Mouse (Mus musculus) forebrain, embryonic 13.5 days (tissue): Measurements from ENCODE around the gene Cd109. TPM values are rescaled to one million over a fixed set of nuclear protein-coding genes. Genes with fewer than 3 reads are reported as not detected.

Experiments used
- ATAC-seq: fragments of 200-750 bp; cut with Nextera tagmentation; 2 replicates; pipeline ENCODE4 v1.8.0; 2017
- H3K27ac ChIP-seq: fragments of 300-500 bp; sonication (generic); 2 replicates; pipeline ENCODE4 v1.5.1; 2015; ENCODE audit warnings: inconsistent platforms, mild to moderate bottlenecking, moderate library complexity
- H3K27me3 ChIP-seq: fragments of 300-500 bp; sonication (generic); 2 replicates; pipeline ENCODE4 v1.6.1; 2015; ENCODE audit warnings: mild to moderate bottlenecking, inconsistent platforms
- H3K36me3 ChIP-seq: fragments of 300-500 bp; sonication (generic); 2 replicates; pipeline ENCODE4 v1.6.1; 2015; ENCODE audit warnings: mild to moderate bottlenecking, inconsistent platforms; ENCODE audit not compliant: poor library complexity, severe bottlenecking
- H3K4me1 ChIP-seq: fragments of 300-500 bp; sonication (generic); 2 replicates; pipeline ENCODE4 v1.6.1; 2015; ENCODE audit warnings: inconsistent platforms
- H3K4me2 ChIP-seq: fragments of 300-500 bp; sonication (generic); 2 replicates; pipeline ENCODE4 v1.6.1; 2015; ENCODE audit warnings: inconsistent platforms, mild to moderate bottlenecking, moderate library complexity
- H3K4me3 ChIP-seq: fragments of 300-500 bp; sonication (generic); 2 replicates; pipeline ENCODE4 v1.5.1; 2015; ENCODE audit warnings: mild to moderate bottlenecking, inconsistent platforms
- H3K9ac ChIP-seq: fragments of 300-500 bp; sonication (generic); 2 replicates; pipeline ENCODE4 v1.6.1; 2015; ENCODE audit warnings: mild to moderate bottlenecking, inconsistent platforms
- H3K9me3 ChIP-seq: fragments of 300-500 bp; sonication (generic); replicated peaks from 2 replicates; pipeline ENCODE4 v1.6.1; 2016; ENCODE audit warnings: inconsistent platforms
- WGBS: fragments of 180-500 bp; shearing (Covaris S2); methylation state at CpG from one replicate; pipeline ENCODE4 v1.1.7; 2015; 5-methylcytosine and 5-hydroxymethylcytosine counted together
- polyA plus RNA-seq: library from polyadenylated mRNA; unstranded; fragments of >200 nt; fragmentation: Nextera tagmentation; extraction: Ambion mirVana; gene quantifications from 2 replicates; pipeline ENCODE4 v1.2.1, GENCODE M21; 2015

Cd109 gene
- 1.6 and 2.1 TPM in 2 replicates for polyA plus RNA-seq

DNA sequence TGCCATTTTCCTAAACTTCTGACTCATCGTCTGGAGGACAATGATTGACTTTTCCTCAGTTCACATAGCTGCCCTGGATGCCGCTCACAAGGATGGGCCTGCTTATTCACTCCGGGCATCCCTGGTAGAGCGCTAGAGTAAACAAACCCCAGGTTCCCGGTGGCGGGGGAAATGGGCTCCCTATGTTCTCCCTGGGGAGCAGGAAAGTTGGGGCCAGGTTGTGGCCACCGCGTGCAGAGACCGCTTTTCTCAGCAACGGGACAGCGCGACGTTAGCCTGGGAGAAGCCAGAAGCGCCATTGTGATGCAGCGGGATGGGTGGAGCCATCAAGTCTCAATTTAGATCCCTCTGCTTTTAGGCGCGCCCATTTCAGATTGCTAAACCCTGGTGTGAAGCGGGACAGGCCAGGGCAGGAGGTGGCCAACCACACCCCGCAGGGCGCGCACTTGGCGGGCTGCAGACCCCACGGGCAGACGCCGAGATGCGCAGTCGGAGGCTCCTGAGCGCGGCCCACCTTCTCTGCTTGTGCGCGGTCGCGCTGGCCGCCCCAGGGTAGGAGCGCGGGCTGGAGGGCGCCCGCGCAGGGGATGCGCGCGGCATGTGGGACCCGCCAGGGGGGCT, at the start of gene Cd109:
Gene Cd109, plus strand, starts transcription at position 146 of the 621 bp plus-strand sequence.
- Histone ChIP-seq H3K36me3 (no peaks in the 10 kb centered on the region), H3K4me2 (peak within 1 kb of the TSS; percentile 82), H3K9me3 (no peaks in the 10 kb centered on the region), H3K4me1 (peaks cover 15% of the 10 kb centered on the region), H3K4me3 (peak within 1 kb of the TSS; percentile 57), H3K9ac (peak within 1 kb of the TSS; percentile 66), H3K27ac (no peak within 1 kb of the TSS), H3K27me3 (peaks cover 15% of the 10 kb centered on the region)
- 0% methylated on average over 43 of the region's 43 CpGs for WGBS
- ATAC-seq: peak; percentile 79

DNA sequence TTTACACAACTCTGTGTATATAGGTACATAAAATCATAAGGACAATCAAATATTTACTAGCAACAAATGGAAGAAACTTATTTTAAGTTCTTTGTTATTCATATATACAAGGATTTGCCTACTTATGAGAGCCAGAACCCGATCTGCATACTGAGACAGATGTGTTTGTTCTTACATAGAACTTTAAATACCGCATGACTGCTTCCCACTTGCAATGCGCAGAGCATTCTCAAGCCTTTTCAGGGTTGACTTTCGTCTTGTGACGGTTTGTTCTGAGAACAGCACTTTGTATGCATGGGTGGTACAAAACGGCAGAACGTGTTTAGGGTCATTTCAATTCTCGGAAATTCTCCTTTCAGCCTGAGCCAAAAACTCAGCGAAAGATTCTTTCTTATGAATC, 45.4 kb upstream of the Cd109 start:
- H3K4me2 ChIP-seq: no peak overlapping the region
- 84% methylated on average over 9 of the region's 9 CpGs for WGBS

DNA sequence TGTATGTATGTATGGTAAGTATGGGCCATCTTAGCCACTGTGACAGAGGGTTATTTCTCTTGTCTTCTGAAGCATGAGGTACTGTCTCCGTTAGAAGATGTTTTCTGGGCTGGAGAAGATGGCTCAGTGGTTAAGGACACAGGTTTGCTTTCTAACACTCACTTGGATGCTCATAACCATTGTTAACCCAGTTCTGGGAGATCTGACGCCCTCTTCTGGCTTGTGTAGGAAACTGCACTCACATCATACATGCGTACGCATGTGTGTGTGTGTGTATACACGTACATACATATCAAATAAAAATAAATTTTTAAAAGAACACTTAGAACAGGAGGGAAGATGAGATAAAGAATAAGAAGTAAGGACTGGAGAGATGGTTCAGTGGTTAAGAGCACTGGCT, 38.9 kb upstream of the Cd109 start:
- ATAC-seq: no peak
- H3K4me1 ChIP-seq: peaks cover 3% of the 10 kb centered on the region; the same call in 1 of the 2 replicates
- peaks cover 34% of the 10 kb centered on the region for H3K36me3 ChIP-seq
- no peak overlapping the region for H3K27ac ChIP-seq
- 89% methylated on average over 5 of the region's 5 CpGs for WGBS
- H3K9ac ChIP-seq: no peak overlapping the region
- H3K4me2 ChIP-seq: no peak overlapping the region
- no peak overlapping the region for H3K4me3 ChIP-seq
- no peaks in the 10 kb centered on the region for H3K9me3 ChIP-seq
- no peaks in the 10 kb centered on the region for H3K27me3 ChIP-seq

More for the DNA sequence above, 45.4 kb upstream of the Cd109 start:
- no peak overlapping the region for H3K4me3 ChIP-seq
- H3K9me3 ChIP-seq: no peaks in the 10 kb centered on the region
- no peaks in the 10 kb centered on the region for H3K4me1 ChIP-seq
- H3K27me3 ChIP-seq: no peaks in the 10 kb centered on the region
- no peak for ATAC-seq
- H3K36me3 ChIP-seq: peaks cover 23% of the 10 kb centered on the region
- H3K9ac ChIP-seq: no peak overlapping the region
- H3K27ac ChIP-seq: no peak overlapping the region

DNA sequence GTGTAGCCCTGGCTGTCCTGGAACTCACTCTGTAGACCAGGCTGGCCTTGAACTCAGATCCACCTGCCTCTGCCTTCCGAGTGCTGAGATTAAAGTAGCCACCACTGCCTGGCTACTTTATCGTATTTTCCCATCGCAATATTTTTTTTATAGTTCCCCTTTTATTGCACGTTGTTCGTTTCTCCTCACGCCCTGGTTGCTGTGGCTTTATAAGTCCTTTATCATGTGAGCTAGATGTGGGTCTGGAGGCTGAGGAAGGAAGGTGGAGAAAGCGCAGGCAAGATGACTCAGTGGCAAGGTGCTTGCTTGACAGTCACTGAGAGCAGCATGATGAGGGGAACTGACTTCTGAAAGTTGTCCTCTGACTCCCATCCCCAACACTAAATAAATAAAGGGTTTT, 36.5 kb upstream of the Cd109 start:
- no peak overlapping the region for H3K27ac ChIP-seq
- H3K27me3 ChIP-seq: no peaks in the 10 kb centered on the region
- no peak for ATAC-seq
- H3K4me1 ChIP-seq: peaks cover 3% of the 10 kb centered on the region; the same call in 1 of the 2 replicates
- no peak overlapping the region for H3K4me3 ChIP-seq
- H3K36me3 ChIP-seq: peaks cover 38% of the 10 kb centered on the region
- H3K9ac ChIP-seq: no peak overlapping the region
- 94% methylated on average over 7 of the region's 7 CpGs for WGBS
- H3K4me2 ChIP-seq: no peak overlapping the region
- H3K9me3 ChIP-seq: no peaks in the 10 kb centered on the region; the same call in 1 of the 2 replicates

DNA sequence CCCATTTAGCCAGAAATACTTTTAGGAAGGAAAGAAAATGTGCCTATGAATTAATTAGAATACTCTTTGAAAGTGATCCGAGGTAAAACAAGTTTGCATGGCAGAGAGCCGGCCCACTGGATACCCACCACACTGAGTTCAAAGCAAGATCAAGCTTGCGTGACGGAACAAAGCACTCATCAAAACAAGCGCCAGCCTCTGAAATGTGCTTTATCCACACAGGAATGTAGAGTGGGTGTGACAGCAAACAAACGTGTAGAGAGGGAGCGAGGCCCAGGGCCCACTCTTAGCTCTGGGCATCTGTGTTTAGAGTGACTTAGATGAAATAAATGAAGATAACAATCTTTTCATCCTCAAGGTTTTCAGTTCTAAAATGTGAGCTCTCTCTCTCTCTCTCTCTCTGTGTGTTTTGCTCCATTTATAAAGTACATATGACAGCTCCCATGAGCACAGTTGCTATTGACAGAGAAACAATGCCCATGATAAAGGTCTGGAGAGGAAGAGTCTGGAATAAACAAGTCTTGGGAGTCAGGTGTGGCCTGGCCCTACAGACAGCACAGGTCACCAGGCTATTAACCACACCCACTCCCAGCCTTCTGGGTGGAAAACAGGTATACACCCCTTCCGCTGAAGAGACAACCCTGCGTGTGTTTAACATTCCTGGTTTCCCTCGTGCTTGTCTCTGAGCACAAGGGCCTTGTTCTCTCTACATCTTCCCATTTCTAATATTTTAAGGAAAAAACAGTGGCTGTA, 35.5 kb upstream of the Cd109 start:
- no peak for ATAC-seq
- Histone ChIP-seq H3K27ac (no peak overlapping the region), H3K4me2 (no peak overlapping the region), H3K4me1 (peaks cover 3% of the 10 kb centered on the region; the same call in 1 of the 2 replicates), H3K27me3 (no peaks in the 10 kb centered on the region), H3K9ac (no peak overlapping the region), H3K9me3 (no peaks in the 10 kb centered on the region; the same call in 1 of the 2 replicates), H3K4me3 (no peak overlapping the region), H3K36me3 (peaks cover 42% of the 10 kb centered on the region)
- WGBS: 43% methylated on average over 10 of the region's 10 CpGs

DNA sequence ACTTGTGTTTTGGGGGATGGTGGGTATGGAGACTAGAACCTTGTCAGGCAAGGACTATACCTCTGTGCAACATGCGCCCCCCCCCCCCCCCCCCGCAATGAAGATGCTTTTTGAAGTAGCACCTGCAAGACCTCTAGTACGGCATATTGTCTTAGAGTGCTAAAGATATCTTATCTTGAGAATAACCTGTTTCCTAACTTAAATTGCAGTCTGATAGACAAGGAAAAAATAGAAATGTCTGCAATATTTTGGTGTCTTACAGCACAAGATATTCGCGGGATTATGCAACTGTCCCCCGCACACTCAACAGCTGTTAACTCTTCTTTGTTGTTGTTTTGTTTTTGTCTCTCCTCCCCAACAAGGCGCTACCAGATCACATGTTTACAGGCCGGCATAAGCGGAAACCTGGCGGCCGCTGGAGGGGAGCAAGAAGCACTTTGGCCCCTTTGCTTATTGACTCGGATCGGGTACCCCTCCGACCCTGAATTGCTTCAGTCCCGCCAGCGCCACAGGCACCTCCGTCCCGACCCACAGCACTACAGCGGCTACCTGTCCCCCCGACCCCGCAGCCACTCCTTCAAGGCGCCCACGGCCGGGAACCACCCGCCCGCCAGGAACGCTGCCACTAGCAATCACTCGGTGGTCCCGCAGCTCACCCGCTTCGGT, 28.0 kb upstream of the Cd109 start:
- peaks cover 7% of the 10 kb centered on the region for H3K4me1 ChIP-seq
- H3K9me3 ChIP-seq: no peaks in the 10 kb centered on the region
- peak overlapping the region; percentile 66 for H3K4me3 ChIP-seq
- H3K27me3 ChIP-seq: no peaks in the 10 kb centered on the region
- WGBS: 2% methylated on average over 31 of the region's 31 CpGs
- ATAC-seq: no peak; the same call in none of the 2 replicates
- peak overlapping the region; percentile 57; the same call in 1 of the 2 replicates for H3K27ac ChIP-seq
- peak overlapping the region; percentile 73 for H3K9ac ChIP-seq
- H3K4me2 ChIP-seq: peak overlapping the region; percentile 65
- peaks cover 23% of the 10 kb centered on the region; the same call in 1 of the 2 replicates for H3K36me3 ChIP-seq

DNA sequence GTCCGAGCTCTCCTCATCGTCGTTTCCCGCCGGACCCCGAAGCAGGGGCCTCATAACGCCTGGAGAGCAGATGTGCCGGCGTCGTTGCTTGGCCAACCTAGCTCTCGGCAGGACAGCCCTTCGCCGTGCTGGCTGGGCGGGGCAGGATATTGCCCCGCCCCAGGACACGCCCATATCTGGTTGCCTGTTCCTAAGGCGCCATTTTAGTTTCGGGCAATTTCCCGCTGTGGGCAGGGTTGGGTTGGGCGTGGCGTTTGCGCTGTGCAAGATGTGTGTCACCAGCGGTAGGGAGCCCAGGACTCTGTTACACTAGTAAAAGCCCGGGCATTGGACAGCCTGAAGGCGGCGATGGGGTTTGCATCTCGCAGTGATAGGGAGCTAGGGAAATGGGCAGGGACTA, 27.4 kb upstream of the Cd109 start, which contains the start of gene Slc17a5:
Gene Slc17a5, minus strand, starts transcription at position 128 of the 400 bp plus-strand sequence.
- ATAC-seq: peak; percentile 98
- Histone ChIP-seq H3K4me1 (peaks cover 7% of the 10 kb centered on the region), H3K4me2 (peak within 1 kb of the TSS; percentile 65), H3K9me3 (no peaks in the 10 kb centered on the region), H3K36me3 (peaks cover 23% of the 10 kb centered on the region; the same call in 1 of the 2 replicates), H3K4me3 (peak within 1 kb of the TSS; percentile 66), H3K27me3 (no peaks in the 10 kb centered on the region), H3K27ac (peak within 1 kb of the TSS; percentile 57), H3K9ac (peak within 1 kb of the TSS; percentile 73)
- WGBS: under 1% methylated on average over 27 of the region's 27 CpGs

DNA sequence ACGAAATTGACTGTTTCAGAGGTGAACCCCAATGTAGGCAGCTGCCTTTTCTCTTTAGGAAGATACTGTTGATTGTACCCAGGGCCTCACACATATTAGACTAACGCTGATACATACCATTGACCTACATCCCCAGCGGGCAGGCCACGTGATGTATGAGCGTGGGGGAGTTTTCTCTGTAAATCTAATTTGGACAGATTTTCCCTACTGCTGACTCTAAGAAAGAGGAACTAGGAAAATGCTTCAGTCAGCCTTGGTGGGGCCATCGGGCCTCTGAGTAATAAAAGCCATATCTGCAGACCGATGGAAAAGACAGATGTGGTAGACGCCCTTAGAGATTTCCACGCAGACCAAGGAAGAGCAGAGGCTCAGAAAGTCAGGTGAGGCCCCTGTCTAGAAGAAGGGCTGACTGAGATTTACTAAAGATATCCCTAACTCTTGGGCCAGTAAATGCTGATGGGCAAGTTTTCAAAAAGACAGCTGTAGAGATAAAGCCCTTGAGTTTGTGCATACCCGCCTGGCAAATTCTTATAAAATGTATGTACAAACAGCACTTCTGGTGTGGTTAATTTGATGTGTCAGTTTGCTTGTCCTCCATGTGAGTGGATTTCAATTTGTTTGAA, 26.8 kb upstream of the Cd109 start:
- peak overlapping the region; percentile 73; the same call in 1 of the 2 replicates for H3K9ac ChIP-seq

DNA sequence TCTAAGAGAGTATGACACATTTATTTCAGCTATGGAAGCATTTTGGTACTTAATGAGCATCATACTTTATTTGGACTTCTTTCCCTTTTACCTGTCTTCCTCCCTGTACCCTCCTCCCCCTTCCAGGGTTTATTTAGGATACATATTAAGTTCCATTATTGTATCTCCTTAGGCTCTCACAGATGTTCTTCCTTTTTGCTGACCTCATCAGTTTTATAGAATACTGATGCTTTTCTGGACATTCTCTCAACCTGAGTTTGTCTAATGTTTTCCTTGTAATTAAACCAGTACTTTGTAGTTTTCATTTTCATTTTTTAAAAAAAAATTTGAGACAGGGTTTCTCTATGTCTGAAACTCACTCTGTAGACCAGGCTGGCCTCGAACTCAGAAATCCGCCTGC, 24.9 kb upstream of the Cd109 start:
- H3K36me3 ChIP-seq: peaks cover 3% of the 10 kb centered on the region; the same call in 1 of the 2 replicates
- H3K4me2 ChIP-seq: no peak overlapping the region
- H3K9me3 ChIP-seq: no peaks in the 10 kb centered on the region
- WGBS: 93% methylated on average over 2 of the region's 2 CpGs
- no peaks in the 10 kb centered on the region for H3K27me3 ChIP-seq
- no peak for ATAC-seq
- H3K4me1 ChIP-seq: peaks cover 7% of the 10 kb centered on the region
- H3K4me3 ChIP-seq: no peak overlapping the region
- H3K27ac ChIP-seq: no peak overlapping the region
- no peak overlapping the region for H3K9ac ChIP-seq

More for the DNA sequence above, 26.8 kb upstream of the Cd109 start:
- Histone ChIP-seq H3K27me3 (no peaks in the 10 kb centered on the region), H3K36me3 (peaks cover 19% of the 10 kb centered on the region; the same call in 1 of the 2 replicates), H3K27ac (peak overlapping the region; percentile 57), H3K4me3 (peak overlapping the region; percentile 66), H3K4me1 (peaks cover 7% of the 10 kb centered on the region), H3K9me3 (no peaks in the 10 kb centered on the region), H3K4me2 (peak overlapping the region; percentile 65)
- ATAC-seq: peak; percentile 46
- WGBS: 86% methylated on average over 10 of the region's 10 CpGs

DNA sequence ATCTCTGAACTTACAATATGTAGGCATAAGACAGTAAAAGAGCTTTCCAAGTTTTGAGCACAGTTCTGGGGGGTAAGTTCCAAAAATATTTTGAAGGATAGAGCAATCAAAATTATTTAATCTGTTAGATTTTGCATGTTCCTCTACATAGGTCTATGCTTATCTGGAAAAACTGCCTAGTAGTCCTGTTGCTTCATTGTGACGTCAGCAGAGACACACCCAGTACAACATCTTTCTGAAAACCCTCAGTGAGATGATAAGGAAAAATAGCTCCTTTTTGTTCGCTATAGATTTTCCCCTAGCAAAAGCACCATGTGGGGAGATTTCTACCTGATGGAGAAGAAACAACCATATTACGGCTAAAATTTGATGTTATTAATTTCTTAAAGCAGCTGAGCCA, 20.1 kb upstream of the Cd109 start:
- no peak overlapping the region for H3K4me2 ChIP-seq
- no peaks in the 10 kb centered on the region for H3K36me3 ChIP-seq
- no peak overlapping the region for H3K27ac ChIP-seq
- H3K4me3 ChIP-seq: no peak overlapping the region
- no peak overlapping the region for H3K9ac ChIP-seq
- H3K27me3 ChIP-seq: no peaks in the 10 kb centered on the region
- no peaks in the 10 kb centered on the region for H3K9me3 ChIP-seq
- no peaks in the 10 kb centered on the region for H3K4me1 ChIP-seq
- no peak for ATAC-seq
- WGBS: 88% methylated on average over 3 of the region's 3 CpGs

DNA sequence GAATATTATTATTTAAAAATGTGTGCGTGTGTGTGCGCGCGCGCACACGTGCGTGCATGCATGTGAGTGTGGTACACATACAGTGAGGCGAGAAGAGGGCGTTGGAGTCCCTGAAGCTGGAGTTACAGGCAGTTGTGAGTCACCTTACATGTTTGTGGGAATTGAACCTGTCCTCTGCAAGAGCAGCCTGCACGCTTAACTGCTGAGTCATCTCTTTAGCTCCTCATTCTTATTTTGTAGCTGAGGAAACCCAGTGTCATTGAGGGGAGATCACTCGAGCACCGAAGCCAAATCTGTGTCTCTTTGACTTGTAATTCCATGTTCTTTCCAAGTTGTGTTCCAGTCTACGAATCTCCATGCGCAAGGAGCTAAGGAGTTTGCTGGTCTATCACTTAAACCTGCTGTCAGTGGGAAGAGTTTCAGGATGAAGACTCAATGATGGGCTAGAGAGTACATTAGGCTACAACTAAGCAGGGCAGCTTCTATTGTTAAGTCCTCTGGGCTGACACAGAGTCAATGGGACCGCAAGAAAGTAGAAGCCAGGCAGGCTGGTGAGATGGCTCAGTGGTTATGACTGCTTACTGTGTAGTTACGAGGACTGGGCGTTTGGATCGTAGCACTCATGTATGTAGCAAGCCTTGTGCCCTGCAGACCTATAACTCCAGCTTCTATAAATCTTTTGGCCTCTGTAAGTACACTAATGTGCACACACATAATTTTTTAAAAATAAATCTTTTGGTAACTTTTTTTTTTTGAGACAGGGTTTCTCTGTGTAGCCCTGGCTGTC, 19.4 kb upstream of the Cd109 start:
- H3K9me3 ChIP-seq: no peaks in the 10 kb centered on the region
- no peak overlapping the region for H3K4me3 ChIP-seq
- H3K27me3 ChIP-seq: no peaks in the 10 kb centered on the region
- ATAC-seq: no peak
- no peak overlapping the region for H3K9ac ChIP-seq
- H3K36me3 ChIP-seq: no peaks in the 10 kb centered on the region
- 94% methylated on average over 18 of the region's 18 CpGs for WGBS
- H3K27ac ChIP-seq: no peak overlapping the region
- no peak overlapping the region for H3K4me2 ChIP-seq
- H3K4me1 ChIP-seq: no peaks in the 10 kb centered on the region
